Mouse (Mus musculus): Measurements from ENCODE around the gene Ltbp1.

The Ltbp1 gene

GRCm38 (mm10) chr17:75293725-75294124 lies 288.4 kb downstream of the Ltbp1 start:
- no peak for DNase-seq (ENCODE audit: low spot score)

- no peak for DNase-seq (ENCODE audit: low spot score)
These were observed 295.5 kb downstream of the Ltbp1 start for GRCm38 (mm10) chr17:75300908-75301307.

- no peak for DNase-seq (ENCODE audit: low spot score)
These were observed 299.5 kb downstream of the Ltbp1 start for GRCm38 (mm10) chr17:75304807-75305420.

GRCm38 (mm10) chr17:75305714-75306113 lies 300.3 kb downstream of the Ltbp1 start:
- DNase-seq (ENCODE audit: low spot score): no peak

GRCm38 (mm10) chr17:75307070-75308011 lies 302.0 kb downstream of the Ltbp1 start:
- DNase-seq (ENCODE audit: low spot score): peak; percentile 32

GRCm38 (mm10) chr17:75317106-75317505 lies 311.7 kb downstream of the Ltbp1 start:
- no peak for DNase-seq (ENCODE audit: low spot score)

GRCm38 (mm10) chr17:75323229-75323628 lies 317.9 kb downstream of the Ltbp1 start:
- DNase-seq (ENCODE audit: low spot score): no peak

GRCm38 (mm10) chr17:75323766-75324165 lies 318.4 kb downstream of the Ltbp1 start:
- DNase-seq (ENCODE audit: low spot score): no peak

GRCm38 (mm10) chr17:75328102-75328639 lies 322.8 kb downstream of the Ltbp1 start:
- DNase-seq (ENCODE audit: low spot score): no peak

GRCm38 (mm10) chr17:75330366-75330765 lies 325.0 kb downstream of the Ltbp1 start:
- DNase-seq (ENCODE audit: low spot score): no peak

- DNase-seq (ENCODE audit: low spot score): no peak
These were observed 326.1 kb downstream of the Ltbp1 start for GRCm38 (mm10) chr17:75331421-75331951.

- no peak for DNase-seq (ENCODE audit: low spot score)
These were observed 326.9 kb downstream of the Ltbp1 start for GRCm38 (mm10) chr17:75332289-75332688.

GRCm38 (mm10) chr17:75333011-75333410 lies 327.6 kb downstream of the Ltbp1 start:
- no peak for DNase-seq (ENCODE audit: low spot score)

GRCm38 (mm10) chr17:75333759-75334158 lies 328.4 kb downstream of the Ltbp1 start:
- no peak for DNase-seq (ENCODE audit: low spot score)

- no peak for DNase-seq (ENCODE audit: low spot score)
These were observed 330.3 kb downstream of the Ltbp1 start for GRCm38 (mm10) chr17:75335649-75336048.

GRCm38 (mm10) chr17:75341227-75341626 lies 335.9 kb downstream of the Ltbp1 start:
- DNase-seq (ENCODE audit: low spot score): no peak

- DNase-seq (ENCODE audit: low spot score): no peak
These were observed 339.7 kb downstream of the Ltbp1 start for GRCm38 (mm10) chr17:75345116-75345515.

- no peak for DNase-seq (ENCODE audit: low spot score)
These were observed 342.0 kb downstream of the Ltbp1 start for GRCm38 (mm10) chr17:75347414-75347813.

GRCm38 (mm10) chr17:75349109-75349508 lies 343.7 kb downstream of the Ltbp1 start:
- no peak for DNase-seq (ENCODE audit: low spot score)

GRCm38 (mm10) chr17:75349602-75350001 lies 344.2 kb downstream of the Ltbp1 start:
- no peak for DNase-seq (ENCODE audit: low spot score)

- DNase-seq (ENCODE audit: low spot score): no peak
These were observed 348.0 kb downstream of the Ltbp1 start for GRCm38 (mm10) chr17:75353323-75353722.

- DNase-seq (ENCODE audit: low spot score): no peak
These were observed 350.1 kb downstream of the Ltbp1 start for GRCm38 (mm10) chr17:75355431-75355830.

- DNase-seq (ENCODE audit: low spot score): no peak
These were observed 354.7 kb downstream of the Ltbp1 start for GRCm38 (mm10) chr17:75360111-75360510.

Measured in yolk sac, embryonic 10.5 days (tissue).